Mouse (Mus musculus): ENCODE measurements at regions not wholly inside any gene's neighbourhood (a gene's known extent, or its start where the extent isn't known, plus 50 kb on each side); places are given as distances from the start of the nearest gene placed in this dataset.

DNA sequence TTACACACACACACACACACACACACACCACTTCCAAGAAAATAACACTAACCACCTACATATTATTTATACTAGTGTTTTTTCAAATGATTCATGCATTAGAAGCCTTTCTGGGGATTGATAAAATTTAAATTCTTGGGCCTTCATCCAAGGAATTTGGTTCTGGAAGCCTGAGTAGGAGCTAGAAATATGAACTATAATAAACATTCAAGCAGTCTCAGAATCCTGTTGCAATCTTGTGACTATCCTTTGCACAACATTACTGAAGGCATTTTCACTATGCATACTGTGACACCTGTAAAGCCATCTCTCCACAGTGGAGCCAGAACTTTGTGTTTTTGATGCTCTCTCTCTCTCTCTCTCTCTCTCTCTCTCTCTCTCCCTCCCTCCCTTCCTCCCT lies 262.7 kb downstream of the Lmx1a start:
- H3K36me3 ChIP-seq (ENCODE audit: control insufficient read depth, insufficient read depth, low read length) = no peaks in the 10 kb centered on the region
- no peaks in the 10 kb centered on the region for H3K4me1 ChIP-seq (ENCODE audit: control insufficient read depth, insufficient read depth, low read length)
- TF ChIP-seq CTCF (conservative IDR thresholded peaks at IDR 0.05; ENCODE audit: insufficient read depth, insufficient read length, low read depth, low read length) (no peak), POLR2A (IDR thresholded peaks at IDR 0.05; ENCODE audit: low read depth, low read length) (no peak)
- no peak overlapping the region for H3K27ac ChIP-seq (ENCODE audit: insufficient read depth, low read depth, low read length)
- H3K27me3 ChIP-seq (replicated peaks; ENCODE audit: control insufficient read depth, insufficient read depth, low read length) = no peaks in the 10 kb centered on the region
- H3K4me3 ChIP-seq (ENCODE audit: insufficient read depth, low read depth, low read length) = no peak overlapping the region
- no peak for DNase-seq

DNA sequence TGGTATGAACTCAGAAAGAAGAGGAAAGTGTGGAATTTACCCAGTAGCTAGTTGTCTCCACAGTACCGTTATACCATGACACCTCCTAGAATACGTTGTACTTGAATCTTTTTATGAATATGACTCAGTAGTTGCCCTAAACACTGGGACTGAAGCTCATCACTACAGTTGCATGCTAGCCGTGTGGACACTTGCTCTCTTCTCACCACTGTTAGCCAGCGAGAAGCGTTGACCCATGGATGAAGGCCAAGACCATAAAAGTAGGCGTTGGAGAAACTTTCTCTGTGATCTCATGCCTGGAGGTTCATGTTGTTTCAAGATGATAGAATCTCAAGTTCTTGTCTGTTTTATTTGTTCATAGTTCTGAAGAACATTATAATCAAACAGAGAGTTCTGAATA lies 269.5 kb downstream of the Lmx1a start:
- WGBS = 69% methylated on average over 6 of the region's 6 CpGs
- TF ChIP-seq CTCF (conservative IDR thresholded peaks at IDR 0.05; ENCODE audit: insufficient read depth, insufficient read length, low read depth, low read length) (no peak), POLR2A (IDR thresholded peaks at IDR 0.05; ENCODE audit: low read depth, low read length) (no peak)
- no peaks in the 10 kb centered on the region for H3K36me3 ChIP-seq (ENCODE audit: control insufficient read depth, insufficient read depth, low read length)
- no peaks in the 10 kb centered on the region for H3K4me1 ChIP-seq (ENCODE audit: control insufficient read depth, insufficient read depth, low read length)
- H3K27ac ChIP-seq (ENCODE audit: insufficient read depth, low read depth, low read length) = no peak overlapping the region
- no peak overlapping the region for H3K4me3 ChIP-seq (ENCODE audit: insufficient read depth, low read depth, low read length)
- peak; percentile 34 for DNase-seq
- H3K27me3 ChIP-seq (replicated peaks; ENCODE audit: control insufficient read depth, insufficient read depth, low read length) = no peaks in the 10 kb centered on the region

- no peaks in the 10 kb centered on the region for H3K4me1 ChIP-seq (ENCODE audit: control insufficient read depth, insufficient read depth, low read length)
- DNase-seq = no peak
- H3K27me3 ChIP-seq (replicated peaks; ENCODE audit: control insufficient read depth, insufficient read depth, low read length) = no peaks in the 10 kb centered on the region
- TF ChIP-seq POLR2A (IDR thresholded peaks at IDR 0.05; ENCODE audit: low read depth, low read length) (no peak), CTCF (conservative IDR thresholded peaks at IDR 0.05; ENCODE audit: insufficient read depth, insufficient read length, low read depth, low read length) (no peak)
- H3K27ac ChIP-seq (ENCODE audit: insufficient read depth, low read depth, low read length) = no peak overlapping the region
- 77% methylated on average over 3 of the region's 3 CpGs for WGBS
- H3K36me3 ChIP-seq (ENCODE audit: control insufficient read depth, insufficient read depth, low read length) = no peaks in the 10 kb centered on the region
- no peak overlapping the region for H3K4me3 ChIP-seq (ENCODE audit: insufficient read depth, low read depth, low read length)
Measured at GRCm38 (mm10) chr1:167969545-167969944, 280.5 kb downstream of the Lmx1a start.

DNA sequence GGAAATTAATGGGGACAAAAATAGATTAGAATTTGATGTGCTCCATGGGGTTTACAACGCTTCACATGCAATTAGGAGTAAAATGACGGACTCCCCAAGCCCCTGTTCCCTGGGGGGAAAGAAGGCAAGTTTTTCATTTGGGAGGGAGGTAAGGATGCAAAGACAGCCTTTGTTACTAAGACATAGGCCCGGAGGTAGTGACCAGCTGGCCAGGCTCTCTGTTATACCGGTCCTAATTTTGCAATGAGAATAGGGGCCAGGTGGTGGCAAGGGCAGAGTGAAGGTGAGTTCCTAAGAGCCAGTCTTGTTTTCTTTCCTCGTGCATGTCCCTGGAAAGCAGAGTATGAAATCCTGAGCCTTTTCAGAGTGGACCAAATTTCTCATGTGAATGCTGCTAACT lies 280.9 kb downstream of the Lmx1a start:
- H3K27ac ChIP-seq (ENCODE audit: insufficient read depth, low read depth, low read length) = no peak overlapping the region
- TF ChIP-seq CTCF (conservative IDR thresholded peaks at IDR 0.05; ENCODE audit: insufficient read depth, insufficient read length, low read depth, low read length) = no peak
- no peak for TF ChIP-seq POLR2A (IDR thresholded peaks at IDR 0.05; ENCODE audit: low read depth, low read length)
- no peaks in the 10 kb centered on the region for H3K36me3 ChIP-seq (ENCODE audit: control insufficient read depth, insufficient read depth, low read length)
- WGBS = 73% methylated on average over 5 of the region's 5 CpGs
- no peak overlapping the region for H3K4me3 ChIP-seq (ENCODE audit: insufficient read depth, low read depth, low read length)
- H3K27me3 ChIP-seq (replicated peaks; ENCODE audit: control insufficient read depth, insufficient read depth, low read length) = no peaks in the 10 kb centered on the region
- no peaks in the 10 kb centered on the region for H3K4me1 ChIP-seq (ENCODE audit: control insufficient read depth, insufficient read depth, low read length)
- DNase-seq = no peak

- 87% methylated on average over 3 of the region's 3 CpGs for WGBS
- H3K27ac ChIP-seq (ENCODE audit: insufficient read depth, low read depth, low read length) = no peak overlapping the region
- no peak for TF ChIP-seq POLR2A (IDR thresholded peaks at IDR 0.05; ENCODE audit: low read depth, low read length)
- no peak for TF ChIP-seq CTCF (conservative IDR thresholded peaks at IDR 0.05; ENCODE audit: insufficient read depth, insufficient read length, low read depth, low read length)
Measured at GRCm38 (mm10) chr1:167976708-167977107, 287.7 kb downstream of the Lmx1a start.

DNA sequence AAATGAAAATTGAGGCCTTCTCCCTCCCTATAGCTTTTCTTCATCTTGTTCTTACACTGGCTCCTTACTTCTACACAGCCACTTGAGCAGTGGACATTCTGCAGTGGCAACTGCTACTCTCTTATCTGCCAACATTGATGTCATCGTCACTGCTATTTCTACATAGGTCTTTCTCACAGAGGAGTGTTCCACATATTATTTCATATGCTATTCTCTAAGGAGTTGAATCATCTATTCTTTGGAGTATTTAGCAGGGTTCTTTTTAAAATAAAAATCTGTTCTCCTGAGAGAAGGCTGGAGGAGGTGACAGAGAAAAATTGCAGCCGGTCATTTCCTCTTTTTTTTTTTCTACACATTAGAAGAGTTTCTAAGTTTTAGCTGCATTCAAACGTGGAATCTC lies 290.1 kb downstream of the Lmx1a start:
- no peak for DNase-seq
- 77% methylated on average over 3 of the region's 3 CpGs for WGBS
- Histone ChIP-seq H3K36me3 (ENCODE audit: control insufficient read depth, insufficient read depth, low read length) (no peaks in the 10 kb centered on the region), H3K27ac (ENCODE audit: insufficient read depth, low read depth, low read length) (no peak overlapping the region), H3K27me3 (replicated peaks; ENCODE audit: control insufficient read depth, insufficient read depth, low read length) (no peaks in the 10 kb centered on the region), H3K4me3 (ENCODE audit: insufficient read depth, low read depth, low read length) (no peak overlapping the region), H3K4me1 (ENCODE audit: control insufficient read depth, insufficient read depth, low read length) (no peaks in the 10 kb centered on the region)
- TF ChIP-seq CTCF (conservative IDR thresholded peaks at IDR 0.05; ENCODE audit: insufficient read depth, insufficient read length, low read depth, low read length) (no peak), POLR2A (IDR thresholded peaks at IDR 0.05; ENCODE audit: low read depth, low read length) (no peak)

More at GRCm38 (mm10) chr1:167976708-167977107, 287.7 kb downstream of the Lmx1a start:
- Histone ChIP-seq H3K36me3 (ENCODE audit: control insufficient read depth, insufficient read depth, low read length) (no peaks in the 10 kb centered on the region), H3K4me1 (ENCODE audit: control insufficient read depth, insufficient read depth, low read length) (no peaks in the 10 kb centered on the region), H3K27me3 (replicated peaks; ENCODE audit: control insufficient read depth, insufficient read depth, low read length) (no peaks in the 10 kb centered on the region), H3K4me3 (ENCODE audit: insufficient read depth, low read depth, low read length) (no peak overlapping the region)
- no peak for DNase-seq

DNA sequence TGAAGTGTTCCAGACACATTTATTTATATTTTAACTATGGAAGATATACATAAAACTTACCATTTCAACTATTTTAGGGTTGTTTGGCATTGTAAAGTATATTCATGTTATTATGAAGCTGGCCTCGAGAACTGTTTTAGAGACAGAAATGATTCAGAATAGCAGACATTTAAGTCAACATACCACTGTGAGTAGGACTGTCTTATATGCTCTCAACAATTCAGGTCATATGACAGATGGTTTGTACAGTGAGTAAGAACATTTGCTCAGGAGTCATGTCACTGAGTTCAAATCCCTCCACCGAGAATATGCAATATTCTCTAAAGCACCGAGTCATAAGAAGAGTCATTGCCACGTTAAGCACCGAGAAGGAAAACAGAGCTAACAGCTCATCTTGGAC lies 290.6 kb downstream of the Lmx1a start:
- Histone ChIP-seq H3K27ac (ENCODE audit: insufficient read depth, low read depth, low read length) (no peak overlapping the region), H3K4me1 (ENCODE audit: control insufficient read depth, insufficient read depth, low read length) (no peaks in the 10 kb centered on the region), H3K4me3 (ENCODE audit: insufficient read depth, low read depth, low read length) (no peak overlapping the region), H3K36me3 (ENCODE audit: control insufficient read depth, insufficient read depth, low read length) (no peaks in the 10 kb centered on the region), H3K27me3 (replicated peaks; ENCODE audit: control insufficient read depth, insufficient read depth, low read length) (no peaks in the 10 kb centered on the region)
- TF ChIP-seq CTCF (conservative IDR thresholded peaks at IDR 0.05; ENCODE audit: insufficient read depth, insufficient read length, low read depth, low read length) = no peak
- no peak for TF ChIP-seq POLR2A (IDR thresholded peaks at IDR 0.05; ENCODE audit: low read depth, low read length)
- DNase-seq = no peak
- WGBS = 90% methylated on average over 5 of the region's 5 CpGs

GRCm38 (mm10) chr1:167981292-167981691 lies 292.3 kb downstream of the Lmx1a start:
- no peak overlapping the region for H3K4me3 ChIP-seq (ENCODE audit: insufficient read depth, low read depth, low read length)
- WGBS = 96% methylated on average over 2 of the region's 2 CpGs
- H3K27me3 ChIP-seq (replicated peaks; ENCODE audit: control insufficient read depth, insufficient read depth, low read length) = no peaks in the 10 kb centered on the region
- no peaks in the 10 kb centered on the region for H3K36me3 ChIP-seq (ENCODE audit: control insufficient read depth, insufficient read depth, low read length)
- no peak for DNase-seq
- H3K27ac ChIP-seq (ENCODE audit: insufficient read depth, low read depth, low read length) = no peak overlapping the region
- no peak for TF ChIP-seq POLR2A (IDR thresholded peaks at IDR 0.05; ENCODE audit: low read depth, low read length)
- no peak for TF ChIP-seq CTCF (conservative IDR thresholded peaks at IDR 0.05; ENCODE audit: insufficient read depth, insufficient read length, low read depth, low read length)
- H3K4me1 ChIP-seq (ENCODE audit: control insufficient read depth, insufficient read depth, low read length) = no peaks in the 10 kb centered on the region

Measured in kidney, adult 2 months (tissue).